Mouse (Mus musculus) adrenal gland, adult 8-10 months (tissue): Measurements from ENCODE around the gene Nrp1. TPM values are rescaled to one million over a fixed set of nuclear protein-coding genes. Genes with fewer than 3 reads are reported as not detected.

Source experiments
- DNase-seq: peaks from one replicate; pipeline ENCODE4 v3.0.0; 2022
- total RNA-seq, 4 experiments: library from RNA; stranded (reverse); gene quantifications; 2 replicates each; pipeline ENCODE4 v1.2.4; 2022

Nrp1 gene
- 100 to 1,000 TPM in 2 of 4 experiments, 10 to 100 TPM in 2; 70.0 to 135 (median 99.1) TPM for total RNA-seq

- peak; percentile 18 for DNase-seq
Measured at GRCm38 (mm10) chr8:128358406-128358755, at the start of gene Nrp1. Nrp1 (plus strand) TSS chr8:128358604.

GRCm38 (mm10) chr8:128320797-128321196 lies 37.6 kb upstream of the Nrp1 start:
- DNase-seq = no peak

- no peak for DNase-seq
Measured at GRCm38 (mm10) chr8:128327281-128327680, 31.1 kb upstream of the Nrp1 start.

GRCm38 (mm10) chr8:128327922-128328321 lies 30.5 kb upstream of the Nrp1 start:
- DNase-seq = no peak

- DNase-seq = no peak
Measured at GRCm38 (mm10) chr8:128329502-128329901, 28.9 kb upstream of the Nrp1 start.

GRCm38 (mm10) chr8:128335976-128336375 lies 22.4 kb upstream of the Nrp1 start:
- no peak for DNase-seq

- DNase-seq = no peak
Measured at GRCm38 (mm10) chr8:128338951-128339350, 19.5 kb upstream of the Nrp1 start.

GRCm38 (mm10) chr8:128339521-128339920 lies 18.9 kb upstream of the Nrp1 start:
- no peak for DNase-seq

- no peak for DNase-seq
Measured at GRCm38 (mm10) chr8:128350405-128350804, 8.0 kb upstream of the Nrp1 start.

- no peak for DNase-seq
Measured at GRCm38 (mm10) chr8:128351211-128351610, 7.2 kb upstream of the Nrp1 start.

GRCm38 (mm10) chr8:128352821-128353220 lies 5.6 kb upstream of the Nrp1 start:
- no peak for DNase-seq

- DNase-seq = no peak
Measured at GRCm38 (mm10) chr8:128353999-128354398, 4.4 kb upstream of the Nrp1 start.

GRCm38 (mm10) chr8:128355091-128355490 lies 3.3 kb upstream of the Nrp1 start:
- DNase-seq = no peak

- DNase-seq = no peak
Measured at GRCm38 (mm10) chr8:128356170-128356569, 2.2 kb upstream of the Nrp1 start.

GRCm38 (mm10) chr8:128356796-128357539 lies 1.4 kb upstream of the Nrp1 start:
- DNase-seq = peak; percentile 80

GRCm38 (mm10) chr8:128357540-128358405 lies 631 bp upstream of the Nrp1 start:
- peak; percentile 52 for DNase-seq

GRCm38 (mm10) chr8:128358756-128359520 lies 534 bp downstream of the Nrp1 start:
- peak; percentile 63 for DNase-seq

- no peak for DNase-seq
Measured at GRCm38 (mm10) chr8:128359521-128360318, 1.3 kb downstream of the Nrp1 start.

GRCm38 (mm10) chr8:128361343-128361870 lies 3.0 kb downstream of the Nrp1 start:
- DNase-seq = no peak

- peak; percentile 70 for DNase-seq
Measured at GRCm38 (mm10) chr8:128362940-128363595, 4.7 kb downstream of the Nrp1 start.

GRCm38 (mm10) chr8:128370496-128370895 lies 12.1 kb downstream of the Nrp1 start:
- DNase-seq = no peak
